Mouse (Mus musculus): ENCODE measurements at regions not wholly inside any gene's neighbourhood (a gene's known extent, or its start where the extent isn't known, plus 50 kb on each side); places are given as distances from the start of the nearest gene placed in this dataset.

DNA sequence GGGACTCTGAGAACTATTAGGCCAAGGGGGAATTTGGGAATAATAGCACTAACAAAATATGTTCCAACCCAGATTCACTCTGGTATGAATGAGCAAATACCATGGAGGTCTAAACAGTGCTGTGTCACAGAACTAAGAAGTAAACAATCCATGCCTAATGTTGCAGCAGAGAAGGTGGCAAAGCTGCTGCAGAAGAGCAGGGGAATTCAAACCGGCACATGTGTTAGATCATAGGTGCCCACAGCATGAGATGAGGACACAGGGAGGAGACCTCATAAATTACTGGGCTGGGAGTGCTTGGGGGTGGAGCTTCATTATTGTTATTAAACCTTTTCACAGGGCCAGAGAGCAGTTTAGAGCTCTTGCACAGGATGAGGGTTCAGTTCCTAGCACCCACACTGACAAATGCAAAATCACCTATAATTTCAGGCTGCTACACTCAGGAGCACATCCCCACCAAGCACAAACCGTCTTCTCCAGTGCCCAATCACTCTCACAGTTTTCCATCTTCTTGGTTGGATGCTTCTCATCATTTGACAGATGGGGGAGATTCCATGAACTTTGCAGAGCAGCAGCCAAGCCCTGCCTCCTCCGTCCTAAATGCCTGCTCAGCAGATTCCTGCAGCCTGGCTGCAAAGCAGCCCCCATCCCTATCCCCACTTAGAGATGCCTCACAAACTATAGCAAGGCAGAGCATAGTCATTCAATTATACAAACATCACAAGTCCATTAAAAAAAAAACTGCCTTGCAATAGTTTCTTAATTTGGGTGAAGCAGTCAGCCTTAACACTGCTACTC, 79.0 kb upstream of the Rarb start:
- Histone ChIP-seq H3K9ac (replicated peaks) (no peak overlapping the region), H3K4me2 (ENCODE audit: low read depth, low read length) (no peak overlapping the region), H3K27me3 (ENCODE audit: insufficient read depth, low read length) (no peaks in the 10 kb centered on the region), H3K4me1 (ENCODE audit: insufficient read depth) (no peaks in the 10 kb centered on the region), H3K4me3 (ENCODE audit: low read depth, low read length) (no peak overlapping the region), H3K36me3 (replicated peaks; ENCODE audit: insufficient read depth, low read length) (no peaks in the 10 kb centered on the region), H3K9me3 (ENCODE audit: low read length) (no peaks in the 10 kb centered on the region), H3K27ac (ENCODE audit: low read depth) (no peak overlapping the region)
- ATAC-seq: no peak
- TF ChIP-seq EP300 (IDR thresholded peaks at IDR 0.05; ENCODE audit: low read depth) (no peak), CTCF (IDR thresholded peaks at IDR 0.05; ENCODE audit: low read depth) (no peak)
- no peak for DNase-seq
- 67% methylated on average over 3 of the region's 3 CpGs for WGBS (ENCODE audit: insufficient replicate concordance)

- H3K9me3 ChIP-seq (ENCODE audit: low read length): no peaks in the 10 kb centered on the region
- H3K36me3 ChIP-seq (replicated peaks; ENCODE audit: insufficient read depth, low read length): no peaks in the 10 kb centered on the region
- WGBS (ENCODE audit: insufficient replicate concordance): 81% methylated on average over 3 of the region's 3 CpGs
- no peak overlapping the region for H3K4me3 ChIP-seq (ENCODE audit: low read depth, low read length)
- no peak for ATAC-seq
- DNase-seq: no peak
- no peak overlapping the region for H3K9ac ChIP-seq (replicated peaks)
- no peak for TF ChIP-seq EP300 (IDR thresholded peaks at IDR 0.05; ENCODE audit: low read depth)
- TF ChIP-seq CTCF (IDR thresholded peaks at IDR 0.05; ENCODE audit: low read depth): no peak
- H3K27me3 ChIP-seq (ENCODE audit: insufficient read depth, low read length): no peaks in the 10 kb centered on the region
- no peaks in the 10 kb centered on the region for H3K4me1 ChIP-seq (ENCODE audit: insufficient read depth)
- H3K27ac ChIP-seq (ENCODE audit: low read depth): no peak overlapping the region
- no peak overlapping the region for H3K4me2 ChIP-seq (ENCODE audit: low read depth, low read length)
These were observed 78.0 kb upstream of the Rarb start for GRCm38 (mm10) chr14:16896974-16897373.

GRCm38 (mm10) chr14:16881249-16881648, 62.3 kb upstream of the Rarb start:
- Histone ChIP-seq H3K4me2 (ENCODE audit: low read depth, low read length) (no peak overlapping the region), H3K36me3 (replicated peaks; ENCODE audit: insufficient read depth, low read length) (no peaks in the 10 kb centered on the region), H3K27ac (ENCODE audit: low read depth) (no peak overlapping the region), H3K27me3 (ENCODE audit: insufficient read depth, low read length) (no peaks in the 10 kb centered on the region), H3K4me3 (ENCODE audit: low read depth, low read length) (no peak overlapping the region), H3K9me3 (ENCODE audit: low read length) (no peaks in the 10 kb centered on the region), H3K9ac (replicated peaks) (no peak overlapping the region), H3K4me1 (ENCODE audit: insufficient read depth) (no peaks in the 10 kb centered on the region)
- TF ChIP-seq CTCF (IDR thresholded peaks at IDR 0.05; ENCODE audit: low read depth) (no peak), EP300 (IDR thresholded peaks at IDR 0.05; ENCODE audit: low read depth) (no peak)
- WGBS (ENCODE audit: insufficient replicate concordance): 46% methylated on average over 3 of the region's 3 CpGs
- DNase-seq: no peak
- ATAC-seq: no peak

DNA sequence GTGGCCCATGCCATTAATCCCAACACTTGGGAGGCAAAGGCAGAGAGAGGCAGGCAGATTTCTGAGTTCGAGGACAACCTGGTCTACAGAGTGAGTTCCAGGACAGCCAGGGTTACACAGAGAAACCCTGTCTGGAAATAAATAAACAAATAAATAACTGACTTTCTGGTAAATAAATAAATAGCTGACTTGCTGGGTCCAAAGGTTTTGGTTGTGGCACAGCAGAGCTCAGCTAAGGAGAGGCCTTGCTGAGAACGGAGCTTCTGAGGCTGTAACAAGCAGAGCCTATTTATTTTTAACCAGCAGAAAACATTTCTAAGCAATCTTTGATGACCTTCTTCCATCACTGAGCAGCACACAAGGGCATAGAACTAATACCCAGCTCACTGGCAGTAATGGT, 50.3 kb upstream of the Rarb start:
- Histone ChIP-seq H3K4me2 (ENCODE audit: low read depth, low read length) (no peak overlapping the region), H3K27me3 (ENCODE audit: insufficient read depth, low read length) (no peaks in the 10 kb centered on the region), H3K36me3 (replicated peaks; ENCODE audit: insufficient read depth, low read length) (no peaks in the 10 kb centered on the region), H3K27ac (ENCODE audit: low read depth) (no peak overlapping the region), H3K4me1 (ENCODE audit: insufficient read depth) (no peaks in the 10 kb centered on the region), H3K9me3 (ENCODE audit: low read length) (no peaks in the 10 kb centered on the region), H3K9ac (replicated peaks) (no peak overlapping the region), H3K4me3 (ENCODE audit: low read depth, low read length) (no peak overlapping the region)
- 88% methylated on average over 2 of the region's 2 CpGs for WGBS (ENCODE audit: insufficient replicate concordance)
- TF ChIP-seq EP300 (IDR thresholded peaks at IDR 0.05; ENCODE audit: low read depth): no peak
- TF ChIP-seq CTCF (IDR thresholded peaks at IDR 0.05; ENCODE audit: low read depth): no peak
- DNase-seq (no peak), ATAC-seq (no peak)
